Mouse (Mus musculus) limb, embryonic 11.5 days (tissue): Measurements from ENCODE around the gene Tnfsf14. TPM values are rescaled to one million over a fixed set of nuclear protein-coding genes. Genes with fewer than 3 reads are reported as not detected.

Source experiments
- microRNA-seq: library from miRNA; unstranded; fragments of <30 nt; microRNA quantifications from one replicate; pipeline ENCODE4, GENCODE M21; 2016
- polyA plus RNA-seq: library from polyadenylated mRNA; unstranded; fragments of >200 nt; fragmentation: Nextera tagmentation; extraction: Ambion mirVana; gene quantifications from 2 replicates; pipeline ENCODE4 v1.2.1, GENCODE M21; 2014

The Tnfsf14 gene
- polyA plus RNA-seq, 1 experiment from 2014 or later: 0.31 TPM

Small RNAs within 50 kb of the gene (microRNA-seq; reads per million reads assigned to microRNA genes)
- gene Mir6978: not detected

Other genes starting within 250 kb of the Tnfsf14 start
- gene Acer1, start 212.1 kb downstream of the Tnfsf14 start, polyA plus RNA-seq: not detected in 2 replicates
- gene Clpp, start 203.9 kb downstream of the Tnfsf14 start, polyA plus RNA-seq: 155 and 159 TPM in 2 replicates
- 40.2 and 42.1 TPM in 2 replicates for gene Alkbh7, start 196.8 kb downstream of the Tnfsf14 start, polyA plus RNA-seq
- 0.72 TPM in 1 of 2 replicates, not detected in the other for gene Pspn, start 194.2 kb downstream of the Tnfsf14 start, polyA plus RNA-seq
- gene Gtf2f1, start 182.9 kb downstream of the Tnfsf14 start, polyA plus RNA-seq: 73.8 and 76.6 TPM in 2 replicates
- gene Gm17949, start 182.7 kb downstream of the Tnfsf14 start, polyA plus RNA-seq: 0.21 and 0.37 TPM in 2 replicates
- gene Khsrp, start 162.7 kb downstream of the Tnfsf14 start, polyA plus RNA-seq: 48.4 and 48.7 TPM in 2 replicates
- gene Slc25a41, start 152.5 kb downstream of the Tnfsf14 start, polyA plus RNA-seq: not detected in 2 replicates
- gene Crb3, start 135.1 kb downstream of the Tnfsf14 start, polyA plus RNA-seq: 1.0 and 1.1 TPM in 2 replicates
- gene Slc25a23, start 134.3 kb downstream of the Tnfsf14 start, polyA plus RNA-seq: 4.5 TPM in 2 replicates
- 0.43 and 0.51 TPM in 2 replicates for gene Dennd1c, start 115.7 kb downstream of the Tnfsf14 start, polyA plus RNA-seq
- 11.1 and 11.8 TPM in 2 replicates for gene Tubb4a, start 106.4 kb downstream of the Tnfsf14 start, polyA plus RNA-seq
- gene Tnfsf9, start 88.9 kb downstream of the Tnfsf14 start, polyA plus RNA-seq: 8.4 and 9.3 TPM in 2 replicates
- gene Cd70, start 44.4 kb downstream of the Tnfsf14 start, polyA plus RNA-seq: not detected in 2 replicates
- 0.03 and 0.21 TPM in 2 replicates for gene C3, start 34.0 kb upstream of the Tnfsf14 start, polyA plus RNA-seq
- gene Gpr108, start 54.3 kb upstream of the Tnfsf14 start, polyA plus RNA-seq: 28.2 and 30.8 TPM in 2 replicates
- gene Trip10, start 55.3 kb upstream of the Tnfsf14 start, polyA plus RNA-seq: 27.8 and 28.4 TPM in 2 replicates
- gene Vav1, start 84.9 kb upstream of the Tnfsf14 start, polyA plus RNA-seq: 1.6 and 1.7 TPM in 2 replicates
- 1.3 and 1.6 TPM in 2 replicates for gene Adgre1, start 164.5 kb upstream of the Tnfsf14 start, polyA plus RNA-seq